Mouse (Mus musculus) embryonic fibroblast, embryonic 13.5 days (primary cell): Measurements from ENCODE around the gene Rpl13a.

Source experiments
- CTCF ChIP-seq: IDR thresholded peaks from 2 replicates; pipeline ENCODE4 v1.5.1; 2011; ENCODE audit warnings: mild to moderate bottlenecking, control low read depth, low read length, moderate library complexity, borderline replicate concordance; ENCODE audit not compliant: insufficient read depth
- POLR2A ChIP-seq: IDR thresholded peaks from 2 replicates; pipeline ENCODE4 v1.6.1; 2011; ENCODE audit warnings: low read depth, mild to moderate bottlenecking, control low read depth, low read length, moderate library complexity

- TF ChIP-seq CTCF (no peak), POLR2A (no peak)
Observed at GRCm38 (mm10) chr7:45106441-45106840, 22.1 kb downstream of the Rpl13a start.
